ENCODE assay signal across 22 mouse cellular contexts in genomic region chr1:74782045-74782444, GRCm38 (mm10). TPM values are rescaled to one million over a fixed set of nuclear protein-coding genes. Genes with fewer than 3 reads are reported as not detected.
DNase-seq lines count a peak whose midpoint lies in the region; ATAC-seq lines count a peak whose summit lies in the region.
"Had no signal": no experiment of that assay in that cellular context is flagged by ENCODE, and none has a peak within 500 bp of the region (broad histone marks: within the 10 kb centered on the region; RNA-seq: fewer than 3 reads in every experiment).

No protein-coding gene starts in this region.

- no peaks in the 10 kb centered on the region for H3K36me3 ChIP-seq in hindbrain, embryonic 13.5 days
- H3K36me3 ChIP-seq in hindbrain, embryonic 10.5 days, result no peaks in the 10 kb centered on the region
- no peaks in the 10 kb centered on the region for H3K36me3 ChIP-seq in macrophage (ENCODE audit: inconsistent target)
- H3K36me3 ChIP-seq: G1E; hindbrain, embryonic 12.5 days; intestine, embryonic 15.5 days; midbrain, embryonic 15.5 days; neural tube, embryonic 12.5 days; stomach, embryonic 15.5 days had no signal

- no peak overlapping the region for H3K9ac ChIP-seq in hindbrain, embryonic 13.5 days
- H3K9ac ChIP-seq: hindbrain, embryonic 12.5 days; intestine, embryonic 15.5 days; midbrain, embryonic 15.5 days; neural tube, embryonic 12.5 days; stomach, embryonic 15.5 days had no signal

- peaks cover 25% of the 10 kb centered on the region for H3K4me1 ChIP-seq in hindbrain, embryonic 13.5 days (replicated peaks)
- peaks cover 25% of the 10 kb centered on the region for H3K4me1 ChIP-seq in hindbrain, embryonic 10.5 days (replicated peaks)

- no peak for DNase-seq in hindbrain, embryonic 10.5 days (ENCODE audit: low spot score)
- DNase-seq in ovary, postnatal 36 days (ENCODE audit: low spot score), result peak; percentile 38
- no peak for DNase-seq in ovary, adult 18-20 months (ENCODE audit: low spot score)
- DNase-seq in thymus, postnatal 36 days, result no peak
- DNase-seq in spleen, adult 12 weeks (ENCODE audit: low spot score), result no peak
- DNase-seq: B cell, adult 2 months; cerebellum, adult 8-10 months; gastrocnemius, postnatal 25 days; thymus, postnatal 25 days had no signal

- H3K4me3 ChIP-seq in hindbrain, embryonic 13.5 days, result peak overlapping the region; percentile 0; the same call in 1 of the 2 replicates
- H3K4me3 ChIP-seq in hindbrain, embryonic 10.5 days, result no peak overlapping the region
- peak overlapping the region; percentile 8; the same call in 1 of the 2 replicates for H3K4me3 ChIP-seq in macrophage (ENCODE audit: inconsistent target)
- H3K4me3 ChIP-seq: hindbrain, embryonic 12.5 days; intestine, embryonic 15.5 days; layer of hippocampus, adult 2 months; midbrain, embryonic 15.5 days; neural tube, embryonic 12.5 days; stomach, embryonic 15.5 days had no signal

- 18% methylated on average over 14 of the region's 14 CpGs for WGBS in hindbrain, embryonic 13.5 days
- WGBS in hindbrain, embryonic 10.5 days, result 16% methylated on average over 14 of the region's 14 CpGs
- WGBS in macrophage (ENCODE audit: missing documents), result 15% methylated on average over 14 of the region's 14 CpGs

- no peaks in the 10 kb centered on the region for H3K9me3 ChIP-seq in hindbrain, embryonic 13.5 days
- H3K9me3 ChIP-seq in hindbrain, embryonic 10.5 days, result no peaks in the 10 kb centered on the region
- H3K9me3 ChIP-seq: hindbrain, embryonic 12.5 days; intestine, embryonic 15.5 days; midbrain, embryonic 15.5 days; neural tube, embryonic 12.5 days; stomach, embryonic 15.5 days had no signal

- no peaks in the 10 kb centered on the region for H3K79me2 ChIP-seq in macrophage (ENCODE audit: inconsistent target)

- no peak overlapping the region for H3K27ac ChIP-seq in hindbrain, embryonic 13.5 days
- H3K27ac ChIP-seq in hindbrain, embryonic 10.5 days, result no peak overlapping the region
- H3K27ac ChIP-seq in macrophage, result 0 out of 2 replicates have a peak overlapping the region, but pooled peaks have one; percentile 3
- H3K27ac ChIP-seq: hindbrain, embryonic 12.5 days; intestine, embryonic 15.5 days; kidney, postnatal 0 days; layer of hippocampus, adult 2 months; midbrain, embryonic 15.5 days; neural tube, embryonic 12.5 days; stomach, embryonic 15.5 days had no signal

- no peak overlapping the region for H3K4me2 ChIP-seq in hindbrain, embryonic 13.5 days
- H3K4me2 ChIP-seq: hindbrain, embryonic 12.5 days; intestine, embryonic 15.5 days; midbrain, embryonic 15.5 days; neural tube, embryonic 12.5 days; stomach, embryonic 15.5 days had no signal

- ATAC-seq in hindbrain, embryonic 13.5 days (ENCODE audit: low FRiP score), result no peak
- ATAC-seq in cerebellum, adult (ENCODE audit: insufficient number of reproducible peaks, low FRiP score, low TSS enrichment), result no peak
- ATAC-seq: intestine, embryonic 15.5 days; midbrain, embryonic 15.5 days had no signal

- H3K27me3 ChIP-seq in hindbrain, embryonic 13.5 days, result peaks cover 94% of the 10 kb centered on the region
- H3K27me3 ChIP-seq in hindbrain, embryonic 10.5 days (ENCODE audit: insufficient read depth, poor library complexity, severe bottlenecking), result peaks cover 99% of the 10 kb centered on the region

RNA-seq across cellular contexts. Expression of gene Wnt10a, which starts 9.3 kb away (rescaled TPM):
- polyA plus RNA-seq in hindbrain, embryonic 13.5 days (2015; fragmentation: Nextera tagmentation; extraction: Ambion mirVana), result 0.19 and 0.45 TPM in 2 replicates
- 0.87 and 1.6 TPM in 2 replicates for polyA plus RNA-seq in hindbrain, embryonic 10.5 days (2016; fragmentation: Nextera tagmentation; extraction: Ambion mirVana)
- total RNA-seq in macrophage (2018; cell fraction: chromatin; rRNA removed), result not detected
- not detected for total RNA-seq in macrophage (2018; cell fraction: cytosol; rRNA removed)
- under 1 TPM in 1 of 26 experiments, not detected in 25; 0.29 TPM for total RNA-seq in macrophage (2018; cell fraction: nucleus; rRNA removed)
- polyA plus RNA-seq in macrophage (2018), result not detected in 3 replicates
- total RNA-seq: gastrocnemius, postnatal 25 days had no signal
- polyA plus RNA-seq: G1E; heart, embryonic 14.5 days; liver, embryonic 16.5 days had no signal

RNA-seq across cellular contexts. Expression of gene Wnt6, which starts 10.4 kb away (rescaled TPM):
- polyA plus RNA-seq in hindbrain, embryonic 13.5 days (2015; fragmentation: Nextera tagmentation; extraction: Ambion mirVana), result 3.6 and 4.5 TPM in 2 replicates
- polyA plus RNA-seq in hindbrain, embryonic 10.5 days (2016; fragmentation: Nextera tagmentation; extraction: Ambion mirVana), result 15.5 and 18.2 TPM in 2 replicates
- 1 to 10 TPM in 8 of 26 experiments, under 1 TPM in 6, not detected in 12; 0.53 to 1.9 (median 1.2) TPM for total RNA-seq in macrophage (2018; cell fraction: chromatin; rRNA removed)
- total RNA-seq in macrophage (2018; cell fraction: cytosol; rRNA removed), result 1 to 10 TPM in 13 of 26 experiments, under 1 TPM in 12, not detected in 1; 0.06 to 3.0 (median 1.6) TPM
- total RNA-seq in macrophage (2018; cell fraction: nucleus; rRNA removed), result 1 to 10 TPM in 12 of 26 experiments, under 1 TPM in 6, not detected in 8; 0.30 to 4.5 (median 1.5) TPM
- 0.11 to 0.15 TPM in 2 of 3 replicates, not detected in the other for polyA plus RNA-seq in macrophage (2018)
- total RNA-seq: G1E had no signal
- polyA plus RNA-seq: G1E had no signal

RNA-seq across cellular contexts. Expression of gene Prkag3, which starts 33.0 kb away (rescaled TPM):
- 0.16 and 0.21 TPM in 2 replicates for polyA plus RNA-seq in hindbrain, embryonic 13.5 days (2015; fragmentation: Nextera tagmentation; extraction: Ambion mirVana)
- 0.12 TPM in 1 of 2 replicates, not detected in the other for polyA plus RNA-seq in hindbrain, embryonic 10.5 days (2016; fragmentation: Nextera tagmentation; extraction: Ambion mirVana)
- 1 to 10 TPM in 1 of 26 experiments, under 1 TPM in 8, not detected in 17; 0.22 to 2.0 (median 0.46) TPM for total RNA-seq in macrophage (2018; cell fraction: chromatin; rRNA removed)
- total RNA-seq in macrophage (2018; cell fraction: cytosol; rRNA removed), result under 1 TPM in 8 of 26 experiments, not detected in 18; 0.03 to 0.10 (median 0.07) TPM
- total RNA-seq in macrophage (2018; cell fraction: nucleus; rRNA removed), result 1 to 10 TPM in 1 of 26 experiments, under 1 TPM in 9, not detected in 16; 0.12 to 2.1 (median 0.30) TPM
- polyA plus RNA-seq in macrophage (2018), result not detected in 3 replicates
- total RNA-seq: G1E; layer of hippocampus, adult 2 months had no signal
- polyA plus RNA-seq: G1E; midbrain, embryonic 15.5 days had no signal
